Mouse (Mus musculus): ENCODE measurements around the gene Casc3. TPM values are rescaled to one million over a fixed set of nuclear protein-coding genes. Genes with fewer than 3 reads are reported as not detected.

Casc3 gene
- 13.3 and 16.1 TPM in 2 replicates for polyA plus RNA-seq (2015; fragmentation: Nextera tagmentation; extraction: Ambion mirVana)

- Histone ChIP-seq H3K27me3 (no peaks in the 10 kb centered on the region), H3K4me1 (replicated peaks) (peaks cover 18% of the 10 kb centered on the region), H3K9ac (no peak within 1 kb of the TSS), H3K4me2 (no peak within 1 kb of the TSS), H3K9me3 (replicated peaks) (no peaks in the 10 kb centered on the region), H3K36me3 (peaks cover 84% of the 10 kb centered on the region), H3K4me3 (replicated peaks) (no peak within 1 kb of the TSS), H3K27ac (no peak within 1 kb of the TSS; the same call in 1 of the 2 replicates)
- WGBS (ENCODE audit: insufficient replicate concordance): 92% methylated on average over 5 of the region's 5 CpGs
- ATAC-seq (ENCODE audit: low read depth) (no peak), DNase-seq (no peak)
Observed at GRCm38 (mm10) chr11:98804605-98805004, at the start of gene Casc3. Casc3 (plus strand) TSS chr11:98804905.

- Histone ChIP-seq H3K27me3 (no peaks in the 10 kb centered on the region), H3K9ac (peak overlapping the region; percentile 60), H3K27ac (peak overlapping the region; percentile 93), H3K4me3 (replicated peaks) (no peak overlapping the region; the same call in 1 of the 2 replicates), H3K36me3 (peaks cover 45% of the 10 kb centered on the region), H3K9me3 (replicated peaks) (no peaks in the 10 kb centered on the region), H3K4me2 (peak overlapping the region; percentile 50), H3K4me1 (replicated peaks) (peaks cover 66% of the 10 kb centered on the region)
- 56% methylated on average over 6 of the region's 6 CpGs for WGBS (ENCODE audit: insufficient replicate concordance)
- ATAC-seq (ENCODE audit: low read depth): peak; percentile 31
- DNase-seq: no peak
Observed at GRCm38 (mm10) chr11:98755726-98756380, 48.9 kb upstream of the Casc3 start.

DNA sequence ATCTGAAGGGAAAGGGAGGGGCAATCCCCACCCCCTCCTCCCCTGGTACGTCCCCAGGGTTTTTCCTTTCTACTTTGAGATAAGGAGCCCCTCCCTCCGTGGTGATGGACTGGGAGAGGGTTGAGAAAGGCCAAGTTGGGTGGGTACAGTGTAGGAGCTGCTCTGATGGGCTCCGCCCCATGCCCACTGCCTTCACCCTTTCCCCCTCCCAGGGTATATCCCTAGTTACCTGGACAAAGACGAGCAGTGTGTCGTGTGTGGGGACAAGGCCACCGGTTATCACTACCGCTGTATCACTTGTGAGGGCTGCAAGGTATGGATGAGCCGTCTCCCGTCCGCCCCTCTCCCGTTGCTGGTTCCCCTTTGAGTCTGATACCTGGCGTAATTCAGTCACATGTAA is 48.0 kb upstream of the Casc3 start:
- peaks cover 58% of the 10 kb centered on the region for H3K4me1 ChIP-seq (replicated peaks)
- peaks cover 53% of the 10 kb centered on the region for H3K36me3 ChIP-seq
- no peaks in the 10 kb centered on the region for H3K27me3 ChIP-seq
- H3K27ac ChIP-seq: peak overlapping the region; percentile 93
- peak overlapping the region; percentile 60; the same call in 1 of the 2 replicates for H3K9ac ChIP-seq
- no peak overlapping the region for H3K4me3 ChIP-seq (replicated peaks)
- no peaks in the 10 kb centered on the region for H3K9me3 ChIP-seq (replicated peaks)
- peak overlapping the region; percentile 50 for H3K4me2 ChIP-seq
- DNase-seq (no peak), ATAC-seq (ENCODE audit: low read depth) (peak; percentile 67)
- 48% methylated on average over 12 of the region's 12 CpGs for WGBS (ENCODE audit: insufficient replicate concordance)

DNA sequence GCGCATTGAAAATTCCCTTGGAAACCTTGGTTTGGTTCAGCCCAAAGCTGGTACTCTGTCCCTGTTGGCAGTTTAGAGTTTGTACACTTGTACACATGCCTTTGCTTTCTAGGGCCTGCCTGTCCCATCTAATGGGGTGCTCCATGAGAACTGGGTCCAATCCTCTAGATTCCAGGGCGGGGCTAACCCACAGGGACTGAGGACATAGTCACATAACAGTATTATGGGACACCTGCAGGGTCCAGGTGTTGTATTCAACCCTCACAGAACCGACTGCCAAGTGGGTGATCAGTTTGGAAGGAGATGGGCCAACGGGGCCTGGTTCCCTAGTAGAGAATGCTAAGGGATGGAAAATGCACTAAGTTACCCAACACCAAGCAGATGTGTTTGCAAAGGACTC is 42.8 kb upstream of the Casc3 start:
- Histone ChIP-seq H3K9ac (no peak overlapping the region), H3K36me3 (peaks cover 74% of the 10 kb centered on the region), H3K27me3 (no peaks in the 10 kb centered on the region), H3K4me2 (no peak overlapping the region), H3K27ac (no peak overlapping the region), H3K9me3 (replicated peaks) (no peaks in the 10 kb centered on the region), H3K4me1 (replicated peaks) (peaks cover 49% of the 10 kb centered on the region), H3K4me3 (replicated peaks) (no peak overlapping the region)
- DNase-seq (no peak), ATAC-seq (ENCODE audit: low read depth) (no peak)
- WGBS (ENCODE audit: insufficient replicate concordance): 85% methylated on average over 4 of the region's 4 CpGs

DNA sequence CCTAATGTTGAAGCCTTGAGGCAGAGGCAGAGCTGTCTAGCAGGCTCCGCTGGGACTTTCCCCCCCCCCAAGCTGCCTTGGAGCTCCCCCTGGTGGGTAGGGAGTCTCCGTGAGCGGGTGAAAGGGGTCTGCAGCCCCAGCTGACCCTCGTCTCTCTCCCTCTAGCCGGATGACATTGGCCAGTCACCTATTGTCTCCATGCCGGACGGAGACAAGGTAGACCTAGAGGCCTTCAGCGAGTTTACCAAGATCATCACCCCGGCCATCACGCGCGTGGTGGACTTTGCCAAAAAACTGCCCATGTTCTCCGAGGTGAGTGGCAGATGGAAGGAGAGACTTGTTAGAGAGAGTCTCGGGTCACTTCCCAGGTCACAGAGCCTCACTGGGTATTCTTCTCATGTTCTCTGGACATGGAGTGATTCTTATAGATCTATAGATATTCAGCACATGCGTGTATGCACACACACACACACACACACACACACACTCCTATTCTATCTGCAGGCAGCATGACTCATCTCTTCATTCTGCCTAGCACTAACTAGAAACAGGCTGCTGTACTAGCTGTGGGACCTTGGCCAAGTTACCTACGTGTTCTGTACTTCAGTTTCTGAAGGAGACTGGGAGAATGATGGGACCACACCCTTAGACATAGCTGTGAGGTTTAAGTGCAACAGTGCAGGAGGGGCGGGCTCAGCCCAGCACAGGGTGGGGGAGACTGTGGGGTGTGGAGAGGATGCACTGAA is 41.8 kb upstream of the Casc3 start:
- no peak for DNase-seq
- no peak overlapping the region for H3K4me3 ChIP-seq (replicated peaks)
- peaks cover 64% of the 10 kb centered on the region for H3K36me3 ChIP-seq
- WGBS (ENCODE audit: insufficient replicate concordance): 69% methylated on average over 17 of the region's 17 CpGs
- peaks cover 54% of the 10 kb centered on the region for H3K4me1 ChIP-seq (replicated peaks)
- no peak overlapping the region for H3K4me2 ChIP-seq
- no peak overlapping the region for H3K9ac ChIP-seq
- no peaks in the 10 kb centered on the region for H3K9me3 ChIP-seq (replicated peaks)
- H3K27me3 ChIP-seq: no peaks in the 10 kb centered on the region
- ATAC-seq (ENCODE audit: low read depth): no peak
- peak overlapping the region; percentile 32; the same call in 1 of the 2 replicates for H3K27ac ChIP-seq

DNA sequence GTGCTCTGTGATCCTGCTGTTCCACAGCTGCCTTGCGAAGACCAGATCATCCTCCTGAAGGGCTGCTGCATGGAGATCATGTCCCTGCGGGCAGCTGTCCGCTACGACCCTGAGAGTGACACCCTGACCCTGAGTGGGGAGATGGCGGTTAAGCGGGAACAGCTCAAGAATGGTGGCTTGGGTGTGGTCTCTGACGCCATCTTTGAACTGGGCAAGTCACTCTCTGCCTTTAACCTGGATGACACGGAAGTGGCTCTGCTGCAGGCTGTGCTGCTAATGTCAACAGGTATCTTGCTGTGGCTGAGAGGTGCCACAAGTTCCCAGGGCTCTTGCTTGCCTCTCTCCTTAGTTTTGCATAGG is 41.2 kb upstream of the Casc3 start:
- no peak overlapping the region for H3K4me2 ChIP-seq
- no peak overlapping the region for H3K9ac ChIP-seq
- no peaks in the 10 kb centered on the region for H3K27me3 ChIP-seq
- H3K4me3 ChIP-seq (replicated peaks): no peak overlapping the region
- H3K36me3 ChIP-seq: peaks cover 60% of the 10 kb centered on the region
- ATAC-seq (ENCODE audit: low read depth): no peak
- H3K4me1 ChIP-seq (replicated peaks): peaks cover 59% of the 10 kb centered on the region
- WGBS (ENCODE audit: insufficient replicate concordance): 83% methylated on average over 8 of the region's 8 CpGs
- H3K9me3 ChIP-seq (replicated peaks): no peaks in the 10 kb centered on the region
- no peak for DNase-seq
- peak overlapping the region; percentile 32; the same call in 1 of the 2 replicates for H3K27ac ChIP-seq

GRCm38 (mm10) chr11:98764091-98764490 is 40.6 kb upstream of the Casc3 start:
- Histone ChIP-seq H3K9ac (no peak overlapping the region), H3K27me3 (no peaks in the 10 kb centered on the region), H3K4me2 (no peak overlapping the region), H3K36me3 (peaks cover 58% of the 10 kb centered on the region), H3K27ac (peak overlapping the region; percentile 32), H3K4me1 (replicated peaks) (peaks cover 65% of the 10 kb centered on the region), H3K9me3 (replicated peaks) (no peaks in the 10 kb centered on the region), H3K4me3 (replicated peaks) (no peak overlapping the region)
- ATAC-seq (ENCODE audit: low read depth) (no peak), DNase-seq (no peak)
- WGBS (ENCODE audit: insufficient replicate concordance): 79% methylated on average over 18 of the region's 18 CpGs

GRCm38 (mm10) chr11:98764746-98765145 is 40.0 kb upstream of the Casc3 start:
- Histone ChIP-seq H3K27ac (peak overlapping the region; percentile 66; the same call in 1 of the 2 replicates), H3K9ac (no peak overlapping the region), H3K4me1 (replicated peaks) (peaks cover 72% of the 10 kb centered on the region), H3K27me3 (no peaks in the 10 kb centered on the region), H3K4me3 (replicated peaks) (no peak overlapping the region), H3K4me2 (no peak overlapping the region), H3K9me3 (replicated peaks) (no peaks in the 10 kb centered on the region), H3K36me3 (peaks cover 62% of the 10 kb centered on the region)
- DNase-seq (no peak), ATAC-seq (ENCODE audit: low read depth) (no peak)

- peaks cover 62% of the 10 kb centered on the region for H3K36me3 ChIP-seq
- H3K9me3 ChIP-seq (replicated peaks): no peaks in the 10 kb centered on the region
- no peak overlapping the region for H3K4me2 ChIP-seq
- H3K9ac ChIP-seq: peak overlapping the region; percentile 52; the same call in 1 of the 2 replicates
- H3K4me3 ChIP-seq (replicated peaks): no peak overlapping the region
- WGBS (ENCODE audit: insufficient replicate concordance): 48% methylated on average over 9 of the region's 9 CpGs
- ATAC-seq (ENCODE audit: low read depth): no peak
- no peak for DNase-seq
- H3K4me1 ChIP-seq (replicated peaks): peaks cover 81% of the 10 kb centered on the region
- no peaks in the 10 kb centered on the region for H3K27me3 ChIP-seq
- peak overlapping the region; percentile 66 for H3K27ac ChIP-seq
Observed at GRCm38 (mm10) chr11:98765421-98766309, 39.0 kb upstream of the Casc3 start.

DNA sequence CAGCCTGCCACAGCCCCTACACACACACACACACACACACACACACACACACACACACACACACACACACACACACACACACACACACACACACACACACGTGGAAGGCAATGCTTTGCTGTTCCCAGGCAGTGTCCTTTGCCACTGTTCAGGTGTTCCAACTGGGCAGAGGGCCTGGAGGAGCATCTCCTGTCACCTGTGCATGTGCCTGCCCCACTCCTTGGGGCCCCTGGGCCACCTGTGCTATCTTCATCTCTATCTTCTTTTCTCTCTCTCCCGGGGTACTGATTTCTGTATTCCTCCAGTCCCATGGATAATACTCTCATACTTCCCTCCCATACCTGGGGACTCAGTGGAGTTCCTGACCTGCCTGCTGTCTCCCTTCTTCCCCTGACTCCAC is 38.4 kb upstream of the Casc3 start:
- peaks cover 86% of the 10 kb centered on the region for H3K4me1 ChIP-seq (replicated peaks)
- H3K27me3 ChIP-seq: no peaks in the 10 kb centered on the region
- WGBS (ENCODE audit: insufficient replicate concordance): 33% methylated on average over 1 of the region's 2 CpGs
- DNase-seq (no peak), ATAC-seq (ENCODE audit: low read depth) (no peak)
- H3K9ac ChIP-seq: no peak overlapping the region
- H3K9me3 ChIP-seq (replicated peaks): no peaks in the 10 kb centered on the region
- no peak overlapping the region for H3K4me3 ChIP-seq (replicated peaks)
- H3K36me3 ChIP-seq: peaks cover 57% of the 10 kb centered on the region
- 0 out of 2 replicates have a peak overlapping the region, but pooled peaks have one; percentile 88 for H3K4me2 ChIP-seq
- peak overlapping the region; percentile 95 for H3K27ac ChIP-seq

GRCm38 (mm10) chr11:98766816-98767215 is 37.9 kb upstream of the Casc3 start:
- peak overlapping the region; percentile 59 for H3K4me3 ChIP-seq (replicated peaks)
- no peaks in the 10 kb centered on the region for H3K9me3 ChIP-seq (replicated peaks)
- whole genome bisulfite sequencing (ENCODE audit: insufficient replicate concordance): 50% methylated on average over 5 of the region's 5 CpGs
- no peaks in the 10 kb centered on the region for H3K27me3 ChIP-seq
- peaks cover 89% of the 10 kb centered on the region for H3K4me1 ChIP-seq (replicated peaks)
- ATAC-seq (ENCODE audit: low read depth) (no peak), DNase-seq (no peak)
- H3K36me3 ChIP-seq: peaks cover 52% of the 10 kb centered on the region
- H3K27ac ChIP-seq: peak overlapping the region; percentile 95
- peak overlapping the region; percentile 79 for H3K9ac ChIP-seq
- peak overlapping the region; percentile 88 for H3K4me2 ChIP-seq
